Mouse (Mus musculus) megakaryocyte-erythroid progenitor cell, adult 5-6 weeks (primary cell): ENCODE data around the gene Apol7e. TPM values are rescaled to one million over a fixed set of nuclear protein-coding genes. Genes with fewer than 3 reads are reported as not detected.
"Not testable (repeated sequence)": the region's sequence is repeated elsewhere in the genome, so short reads cannot be mapped to it uniquely, and the experiment has no call there.

ENCODE experiments used
- ATAC-seq: replicated peaks from 2 replicates; pipeline ENCODE4 v1.8.0; 2016; ENCODE audit warnings: mild to moderate bottlenecking, inconsistent platforms; ENCODE audit not compliant: severe bottlenecking, poor library complexity, low FRiP score, low TSS enrichment
- total RNA-seq, 2 experiments: library from RNA; stranded (forward) in 1 of 2; stranded (reverse) in 1 of 2; fragments of 200-1000, 215-1000 nt in 1 of 2; fragments of >200 nt in 1 of 2; fragmentation: Nextera tagmentation in 1 of 2; gene quantifications; 2 replicates each; pipeline ENCODE4 v1.2.3; 2014 to 2017

Gene Apol7e
- total RNA-seq (2014; fragmentation: Nextera tagmentation) (1.2 TPM in 1 of 2 replicates, not detected in the other), total RNA-seq (2017) (1.5 and 2.0 TPM in 2 replicates)

GRCm38 (mm10) chr15:77698656-77699055 lies at the start of gene Apol7e:
Gene Apol7e (plus strand): TSS chr15:77698857.
- not testable (repeated sequence) for ATAC-seq

DNA sequence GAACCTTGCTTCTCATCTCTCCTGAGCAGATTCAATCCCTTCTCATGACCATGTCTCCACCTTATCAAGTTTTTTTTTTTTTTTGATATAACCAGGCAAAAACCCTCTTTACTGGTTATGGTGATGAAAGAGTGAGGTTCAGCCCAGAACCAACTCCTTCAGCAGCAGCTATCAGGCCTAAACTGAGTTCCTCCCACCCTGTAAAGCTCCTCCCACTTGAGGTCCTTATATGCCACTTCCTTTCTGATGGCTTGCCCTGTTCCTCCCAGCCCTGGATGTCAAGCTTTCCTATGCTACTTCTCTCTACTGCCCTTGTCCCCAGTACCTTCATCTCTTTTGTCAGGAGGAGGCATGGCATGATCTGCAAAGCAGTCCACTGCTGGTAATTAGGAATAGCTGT lies 47.5 kb upstream of the Apol7e start:
- not testable (repeated sequence) for ATAC-seq

DNA sequence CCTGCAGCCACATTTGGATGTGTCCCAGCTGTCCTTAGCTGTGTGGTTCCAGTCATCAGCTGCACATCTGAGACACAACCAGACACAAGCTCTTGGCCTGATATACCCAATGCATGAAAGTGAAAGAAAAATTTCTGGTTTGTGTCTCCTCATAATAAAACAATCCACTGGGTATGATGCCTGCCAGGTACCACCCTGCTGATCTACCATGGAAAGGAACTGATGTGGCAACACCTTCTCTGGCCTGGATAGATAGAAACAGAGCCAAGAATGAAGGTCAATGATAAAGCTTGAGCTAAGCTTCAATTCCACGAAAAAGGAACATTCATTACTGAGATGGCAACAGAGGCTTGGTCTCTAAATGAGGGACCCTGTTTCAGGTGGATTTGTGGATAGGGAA lies 38.9 kb upstream of the Apol7e start:
- ATAC-seq: not testable (repeated sequence)

DNA sequence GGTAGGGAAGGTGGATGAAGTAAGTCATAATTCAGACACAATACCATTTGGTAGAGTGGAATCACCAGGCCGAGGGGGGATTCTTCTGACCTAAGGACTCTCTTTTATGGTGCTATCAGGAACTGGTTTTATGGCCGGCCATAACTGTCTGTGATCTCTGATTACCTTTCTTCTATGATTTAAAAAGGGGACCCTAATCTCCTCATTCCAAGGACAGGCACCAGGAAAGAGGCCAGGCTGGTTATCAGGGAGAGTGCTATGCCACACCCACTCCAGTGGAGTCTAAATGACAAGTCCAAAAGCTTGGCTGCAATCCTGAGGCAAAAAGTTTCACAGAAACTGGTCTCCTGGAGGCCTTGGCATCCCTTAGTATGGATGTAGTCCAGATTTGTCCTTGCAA lies 36.8 kb upstream of the Apol7e start:
- ATAC-seq: not testable (repeated sequence)

DNA sequence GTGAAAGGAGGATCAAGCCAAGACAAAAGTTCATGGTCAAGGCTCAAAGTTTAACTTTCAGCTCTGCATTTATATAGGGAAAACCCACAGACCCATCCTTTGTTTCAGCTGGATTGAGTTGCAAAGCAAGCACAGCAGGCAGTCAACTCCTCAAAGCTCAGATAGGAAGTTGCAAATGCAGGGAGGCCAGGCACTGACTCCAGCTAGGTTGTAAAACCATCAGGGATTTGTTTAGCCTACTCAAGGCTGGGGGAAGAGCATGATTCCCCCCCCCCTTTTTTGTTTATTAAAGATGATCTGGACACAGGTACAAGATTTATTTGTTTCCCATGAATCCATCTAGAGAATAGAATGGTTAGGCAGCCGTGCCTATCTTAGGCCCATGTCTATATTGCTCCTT lies 24.6 kb upstream of the Apol7e start:
- ATAC-seq: not testable (repeated sequence)

DNA sequence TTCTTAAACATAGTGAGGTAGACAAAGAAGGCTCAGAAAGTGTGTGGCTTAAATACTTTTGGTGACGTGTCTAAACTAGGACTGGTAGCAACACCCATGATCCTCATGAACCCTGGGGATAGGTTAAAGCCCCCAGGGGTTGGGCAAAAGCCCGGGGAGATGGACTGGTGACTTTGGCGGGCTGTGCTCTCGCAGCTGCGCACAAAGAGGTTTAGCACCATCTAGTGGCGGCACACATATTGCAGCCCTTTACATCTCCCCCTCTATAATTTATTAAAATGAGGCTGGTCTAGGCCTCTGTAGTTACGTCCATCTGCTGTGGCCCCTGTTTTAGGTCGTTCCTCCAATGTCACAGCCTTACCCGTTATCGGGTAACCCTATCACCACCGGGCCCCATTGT lies 14.7 kb upstream of the Apol7e start:
- not testable (repeated sequence) for ATAC-seq

DNA sequence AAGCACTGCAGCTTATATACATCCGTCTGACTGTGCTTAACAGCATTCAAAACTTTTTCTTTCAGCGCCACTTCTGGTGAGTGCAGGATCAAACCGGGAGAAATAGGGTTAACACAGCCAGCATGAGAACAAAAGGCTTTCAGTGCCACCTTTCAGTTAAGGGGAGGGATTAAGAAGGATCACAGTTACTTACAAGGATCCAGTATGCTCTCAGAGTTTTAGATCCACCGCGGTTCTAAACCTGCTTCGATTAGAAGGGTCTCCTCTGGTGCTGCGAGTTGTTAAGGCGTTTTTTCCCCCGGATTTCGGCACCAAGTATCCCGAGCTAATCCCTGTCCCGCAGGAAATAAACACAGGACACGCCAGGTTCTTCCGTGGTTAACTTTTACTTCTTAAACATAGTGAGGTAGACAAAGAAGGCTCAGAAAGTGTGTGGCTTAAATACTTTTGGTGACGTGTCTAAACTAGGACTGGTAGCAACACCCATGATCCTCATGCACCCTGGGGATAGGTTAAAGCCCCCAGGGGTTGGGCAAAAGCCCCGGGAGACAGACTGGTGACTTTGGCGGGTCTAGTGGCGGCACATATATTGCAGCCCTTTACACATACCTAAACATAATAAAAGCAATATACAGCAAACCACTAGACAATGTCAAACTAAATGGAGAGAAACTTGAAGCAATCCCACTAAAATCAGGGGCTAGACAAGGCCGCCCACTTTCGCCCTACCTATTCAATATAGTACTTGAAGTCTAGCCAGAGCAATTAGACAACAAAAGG lies 6.9 kb upstream of the Apol7e start:
- not testable (repeated sequence) for ATAC-seq

GRCm38 (mm10) chr15:77694687-77695295 lies 3.9 kb upstream of the Apol7e start:
- ATAC-seq: not testable (repeated sequence)

DNA sequence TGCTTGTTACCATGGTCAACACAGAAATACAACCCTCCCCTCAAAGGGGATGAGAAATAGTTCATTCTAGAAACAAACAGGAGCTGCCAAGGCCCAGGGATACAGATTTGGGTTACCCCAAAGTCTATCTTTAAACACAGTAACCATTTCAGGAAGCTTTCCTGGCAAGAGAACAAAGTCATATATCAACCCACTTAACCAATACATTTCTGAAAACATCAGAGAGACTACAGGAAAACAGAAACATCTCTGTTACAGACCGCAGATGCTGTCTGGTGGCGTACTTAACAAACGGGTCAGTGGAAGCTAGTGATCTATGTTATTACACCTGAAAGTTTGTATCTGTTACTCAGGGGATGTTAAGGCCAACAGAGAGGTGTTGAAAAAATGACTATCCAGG lies 6.6 kb downstream of the Apol7e start:
- not testable (repeated sequence) for ATAC-seq

GRCm38 (mm10) chr15:77708936-77709335 lies 10.3 kb downstream of the Apol7e start:
- not testable (repeated sequence) for ATAC-seq

- not testable (repeated sequence) for ATAC-seq
These were observed 19.6 kb downstream of the Apol7e start for GRCm38 (mm10) chr15:77718240-77718639.

DNA sequence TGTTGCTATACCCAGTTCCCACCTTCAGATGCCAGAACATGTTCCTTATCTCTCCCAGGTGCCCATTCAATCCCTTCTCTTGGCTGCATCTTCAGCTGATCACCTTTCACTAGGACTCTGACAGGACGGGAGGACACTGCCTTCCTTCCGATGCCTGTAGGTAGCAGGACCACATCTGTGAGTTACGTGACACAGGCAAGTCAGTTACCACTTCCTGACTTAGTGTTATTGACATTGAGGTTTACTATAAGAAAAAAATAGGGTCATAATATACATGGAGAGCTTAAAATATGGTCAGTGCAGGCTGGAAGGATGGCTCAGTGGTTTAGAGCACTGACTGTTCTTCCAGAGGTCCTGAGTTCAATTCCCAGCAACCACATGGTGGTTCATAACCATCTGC lies 22.9 kb downstream of the Apol7e start:
- not testable (repeated sequence) for ATAC-seq

GRCm38 (mm10) chr15:77724208-77724911 lies 25.7 kb downstream of the Apol7e start:
- peak; percentile 61 for ATAC-seq

- ATAC-seq: not testable (repeated sequence)
These were observed 26.9 kb downstream of the Apol7e start for GRCm38 (mm10) chr15:77725393-77726020.

GRCm38 (mm10) chr15:77727139-77727538 lies 28.5 kb downstream of the Apol7e start:
- peak; percentile 69; the same call in 1 of the 2 replicates for ATAC-seq

DNA sequence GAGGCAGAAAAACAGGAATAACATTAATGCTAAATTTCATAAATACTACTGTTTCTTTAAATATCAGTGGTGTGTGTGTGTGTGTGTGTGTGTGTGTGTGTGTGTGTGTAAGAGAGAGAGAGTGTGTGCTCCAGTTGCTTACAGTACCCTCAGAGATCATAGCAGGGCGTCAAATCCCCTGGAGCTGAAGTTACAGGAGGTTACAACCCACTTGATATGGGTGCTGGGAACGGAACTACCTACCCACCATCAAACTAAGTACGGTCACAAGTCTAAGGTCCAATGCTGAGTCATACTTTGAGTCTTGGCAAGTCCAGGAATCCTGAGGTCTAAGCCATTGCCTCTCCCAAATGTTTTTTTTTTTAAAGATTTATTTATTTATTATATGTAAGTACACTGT lies 29.1 kb downstream of the Apol7e start:
- not testable (repeated sequence) for ATAC-seq

DNA sequence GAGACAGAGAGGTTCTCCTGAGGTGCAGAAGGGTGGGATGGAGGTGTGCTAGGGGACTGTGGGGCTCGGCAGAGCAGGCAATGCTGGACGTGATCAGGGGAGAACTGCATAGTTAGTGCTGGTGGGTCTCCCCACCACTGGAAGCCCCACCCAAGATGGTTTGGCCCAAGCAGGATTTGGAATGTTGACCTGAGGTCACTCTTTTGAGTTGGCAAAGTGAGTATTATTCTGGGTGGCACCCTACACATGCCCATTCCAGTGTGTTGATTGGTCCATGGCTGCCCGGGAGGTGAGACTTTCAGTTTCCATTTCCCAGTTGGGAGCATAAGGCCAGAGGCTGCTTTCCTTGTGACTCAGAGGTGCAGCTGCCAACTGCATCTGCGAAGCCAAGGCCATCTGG lies 30.1 kb downstream of the Apol7e start, which contains the start of gene Apol9b:
Gene Apol9b (plus strand): TSS at position 301 of the 400 bp plus-strand sequence.
- not testable (repeated sequence) for ATAC-seq

DNA sequence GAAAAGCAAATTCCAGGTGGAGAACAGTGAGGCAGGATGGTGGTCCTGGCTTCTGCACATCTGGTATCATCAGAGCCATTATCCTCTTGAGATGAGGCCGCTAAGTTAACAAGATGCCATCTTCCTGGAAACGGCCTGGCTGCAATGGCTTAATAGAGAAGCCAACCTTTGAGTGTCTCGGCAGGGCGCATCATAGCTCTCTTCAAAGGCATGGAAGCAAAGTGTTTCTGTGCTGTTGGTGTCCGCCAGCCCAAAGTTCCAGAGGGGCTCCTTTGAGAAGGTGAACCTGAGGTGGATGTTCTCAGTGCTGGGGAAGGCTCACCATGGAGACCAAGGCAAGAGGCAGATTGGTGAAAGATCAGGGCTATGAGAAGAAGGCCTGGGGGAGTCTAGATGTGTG lies 32.9 kb downstream of the Apol7e start:
- no peak for ATAC-seq

GRCm38 (mm10) chr15:77732851-77733250 lies 34.2 kb downstream of the Apol7e start:
- not testable (repeated sequence) for ATAC-seq

DNA sequence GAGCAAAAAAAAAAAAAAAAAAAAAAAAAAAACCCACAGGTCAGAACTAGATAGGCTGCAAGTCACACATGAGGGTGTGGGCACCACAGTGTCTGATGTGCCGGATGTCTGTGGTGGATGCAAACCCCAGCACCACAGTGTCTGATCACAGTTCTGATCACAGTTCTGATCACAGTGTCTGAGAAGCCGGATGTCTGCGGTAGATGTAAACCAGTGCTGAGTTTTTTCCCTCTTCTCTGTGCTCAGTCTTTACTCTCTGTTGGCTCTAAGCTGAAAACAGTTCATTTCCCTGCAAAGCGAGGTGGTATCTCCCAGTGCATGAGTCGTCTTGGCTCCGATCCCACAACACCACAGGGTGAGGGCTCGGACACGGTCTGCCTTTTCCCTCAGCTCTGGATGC lies 34.7 kb downstream of the Apol7e start:
- peak; percentile 66 for ATAC-seq
